Mouse (Mus musculus) heart, embryonic 13.5 days (tissue): ENCODE measurements around the gene Cpd. TPM values are rescaled to one million over a fixed set of nuclear protein-coding genes. Genes with fewer than 3 reads are reported as not detected.
A peak's percentile ranks its signal among the peaks of the same experiment; 100 is the strongest.

ENCODE experiments used
- ATAC-seq: fragments of 200-750 bp; cut with Nextera tagmentation; 2 replicates; pipeline ENCODE4 v1.8.0; 2017; ENCODE audit warnings: moderate TSS enrichment; ENCODE audit not compliant: insufficient number of reproducible peaks, low FRiP score, low TSS enrichment; ENCODE audit errors: extremely low read depth
- H3K27ac ChIP-seq: fragments of 300-500 bp; sonication (generic); replicated peaks from 2 replicates; pipeline ENCODE4 v1.5.1; 2015; ENCODE audit warnings: moderate library complexity, mild to moderate bottlenecking, inconsistent platforms
- H3K27me3 ChIP-seq: fragments of 300-500 bp; sonication (generic); replicated peaks from 2 replicates; pipeline ENCODE4 v1.6.1; 2015; ENCODE audit warnings: mild to moderate bottlenecking, inconsistent platforms
- H3K36me3 ChIP-seq: fragments of 300-500 bp; sonication (generic); 2 replicates; pipeline ENCODE4 v1.6.1; 2015; ENCODE audit warnings: mild to moderate bottlenecking, inconsistent platforms
- H3K4me1 ChIP-seq: fragments of 300-500 bp; sonication (generic); 2 replicates; pipeline ENCODE4 v1.6.1; 2015; ENCODE audit warnings: inconsistent platforms
- H3K4me2 ChIP-seq: fragments of 300-500 bp; sonication (generic); 2 replicates; pipeline ENCODE4 v1.6.1; 2015; ENCODE audit warnings: inconsistent platforms, mild to moderate bottlenecking, moderate library complexity
- H3K4me3 ChIP-seq: fragments of 300-500 bp; sonication (generic); 2 replicates; pipeline ENCODE4 v1.5.1; 2015; ENCODE audit warnings: moderate library complexity, mild to moderate bottlenecking, inconsistent platforms
- H3K9ac ChIP-seq: fragments of 300-500 bp; sonication (generic); 2 replicates; pipeline ENCODE4 v1.6.1; 2015; ENCODE audit warnings: inconsistent platforms, mild to moderate bottlenecking, moderate library complexity
- H3K9me3 ChIP-seq: fragments of 300-500 bp; sonication (generic); 2 replicates; pipeline ENCODE4 v1.6.1; 2016; ENCODE audit warnings: inconsistent platforms
- WGBS: fragments of 180-500 bp; shearing (Covaris S2); methylation state at CpG from one replicate; pipeline ENCODE4 v1.1.7; 2015; ENCODE audit warnings: mixed read lengths; 5-methylcytosine and 5-hydroxymethylcytosine counted together
- polyA plus RNA-seq: library from polyadenylated mRNA; unstranded; fragments of >200 nt; fragmentation: Nextera tagmentation; extraction: Ambion mirVana; gene quantifications from 2 replicates; pipeline ENCODE4 v1.2.1, GENCODE M21; 2015

Cpd gene
- polyA plus RNA-seq, 1 experiment from 2014 or later: 10.8 TPM

DNA sequence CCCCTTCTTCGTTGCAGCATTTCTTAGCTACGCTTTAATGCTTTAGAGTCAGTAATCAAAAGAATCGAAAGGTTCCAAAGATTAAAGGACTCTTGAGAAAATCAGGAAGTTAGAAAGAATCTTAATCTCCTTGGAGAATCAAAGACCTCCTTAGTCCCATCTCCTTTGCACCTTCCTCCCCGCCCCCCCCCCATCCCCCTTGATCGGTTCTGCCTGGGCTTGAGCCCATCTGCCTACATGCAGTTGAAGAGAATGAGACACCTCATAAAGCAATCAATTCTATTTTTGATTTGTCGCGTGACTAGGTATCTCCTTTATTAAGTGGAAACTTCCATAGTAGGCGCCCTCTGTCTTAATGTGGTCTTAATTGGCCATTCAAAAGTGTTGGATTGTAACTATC lies 536 bp upstream of the Cpd start:
- Histone ChIP-seq H3K27ac (peak overlapping the region; percentile 55; the same call in 1 of the 2 replicates), H3K4me1 (peaks cover 39% of the 10 kb centered on the region), H3K4me2 (peak overlapping the region; percentile 100), H3K27me3 (no peaks in the 10 kb centered on the region), H3K9me3 (no peaks in the 10 kb centered on the region), H3K4me3 (peak overlapping the region; percentile 93), H3K9ac (peak overlapping the region; percentile 74), H3K36me3 (no peaks in the 10 kb centered on the region)
- ATAC-seq: no peak
- 17% methylated on average over 8 of the region's 8 CpGs for WGBS

DNA sequence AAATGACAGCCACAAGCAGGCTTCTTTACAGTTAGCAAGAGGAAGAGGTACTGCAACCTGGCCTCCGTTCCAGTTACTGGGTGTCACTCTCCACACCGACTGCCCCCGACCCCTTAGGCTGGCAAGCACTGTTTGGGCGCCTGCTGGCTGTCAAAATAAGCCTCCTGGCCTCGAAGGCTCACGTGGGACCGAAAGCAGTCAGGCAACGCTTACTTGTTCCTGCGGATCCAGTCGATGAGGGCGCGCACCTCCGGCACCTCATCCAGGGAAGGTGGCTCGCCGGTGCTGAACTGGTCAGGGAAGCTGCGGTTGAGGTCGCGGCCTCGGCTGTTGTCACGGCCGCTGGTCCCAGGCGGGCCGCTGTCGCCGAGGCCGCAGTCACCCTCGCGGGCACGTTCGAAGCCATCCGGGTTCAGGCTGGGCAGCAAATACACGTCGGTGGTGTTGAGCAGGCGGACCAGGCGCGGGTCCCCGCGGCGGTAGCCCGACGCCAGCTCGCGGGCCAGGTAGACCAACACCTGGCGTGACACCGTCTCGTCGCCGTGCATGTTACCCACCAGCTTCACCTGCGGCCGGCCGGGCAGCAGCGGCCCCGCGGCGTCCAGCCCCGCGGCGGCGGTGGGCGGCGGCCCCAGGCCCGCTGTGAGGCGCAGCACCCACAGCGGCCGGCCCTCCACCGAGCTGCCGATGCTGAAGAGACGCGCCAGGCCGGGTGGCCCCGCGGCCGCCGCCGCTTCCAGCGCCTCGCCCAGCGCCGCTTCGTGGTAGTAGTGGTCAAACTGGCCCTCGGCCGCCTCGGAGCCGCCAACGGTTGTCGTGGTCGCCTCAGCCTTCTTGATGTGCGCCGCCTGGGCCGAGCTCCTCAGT lies 574 bp downstream of the Cpd start:
- under 1% methylated on average over 86 of the region's 90 CpGs for WGBS
- peak overlapping the region; percentile 97 for H3K9ac ChIP-seq
- peaks cover 46% of the 10 kb centered on the region for H3K4me1 ChIP-seq
- H3K4me2 ChIP-seq: peak overlapping the region; percentile 100
- no peaks in the 10 kb centered on the region for H3K27me3 ChIP-seq
- H3K27ac ChIP-seq: peak overlapping the region; percentile 91
- H3K36me3 ChIP-seq: no peaks in the 10 kb centered on the region
- peak overlapping the region; percentile 93 for H3K4me3 ChIP-seq
- peak; percentile 61 for ATAC-seq
- H3K9me3 ChIP-seq: no peaks in the 10 kb centered on the region

DNA sequence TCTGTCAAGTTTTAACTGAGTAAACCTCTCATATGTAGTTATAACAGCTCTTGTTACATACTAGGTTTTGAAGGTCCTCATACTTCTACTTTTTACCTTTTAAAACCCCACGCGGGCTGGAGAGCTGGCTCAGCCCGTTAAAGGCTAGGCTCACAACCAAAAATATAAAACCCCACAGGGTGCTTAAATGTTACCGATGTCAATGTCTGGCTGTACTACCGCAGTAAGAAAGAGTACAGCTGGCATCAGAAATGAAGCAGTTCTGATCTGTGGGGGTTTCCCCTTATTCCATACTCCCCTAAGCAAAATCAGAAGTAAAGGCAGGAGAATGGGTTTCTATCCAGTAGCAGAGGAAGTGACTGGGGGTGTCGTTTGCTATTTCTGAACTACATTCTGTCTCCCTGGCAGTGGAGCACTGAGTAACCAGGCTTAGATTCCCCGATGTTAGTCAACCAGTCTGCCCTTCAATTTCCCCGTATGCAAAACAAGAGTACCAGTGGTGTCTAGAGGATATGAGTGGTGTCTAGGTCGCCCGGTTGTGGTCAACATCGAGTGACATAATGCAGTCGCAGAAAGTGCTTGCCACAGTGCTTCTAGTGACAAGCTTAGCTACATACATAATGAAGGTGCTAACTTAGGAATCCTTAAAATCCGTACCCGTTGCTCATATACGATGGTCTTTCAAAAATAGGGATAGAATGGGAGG lies 1.4 kb downstream of the Cpd start:
- no peaks in the 10 kb centered on the region for H3K9me3 ChIP-seq
- ATAC-seq: no peak
- peak overlapping the region; percentile 100 for H3K4me2 ChIP-seq
- H3K27me3 ChIP-seq: no peaks in the 10 kb centered on the region
- no peak overlapping the region; the same call in 1 of the 2 replicates for H3K27ac ChIP-seq
- H3K4me1 ChIP-seq: peaks cover 46% of the 10 kb centered on the region
- H3K4me3 ChIP-seq: peak overlapping the region; percentile 93
- H3K36me3 ChIP-seq: no peaks in the 10 kb centered on the region
- peak overlapping the region; percentile 97 for H3K9ac ChIP-seq
- WGBS: 18% methylated on average over 15 of the region's 15 CpGs

DNA sequence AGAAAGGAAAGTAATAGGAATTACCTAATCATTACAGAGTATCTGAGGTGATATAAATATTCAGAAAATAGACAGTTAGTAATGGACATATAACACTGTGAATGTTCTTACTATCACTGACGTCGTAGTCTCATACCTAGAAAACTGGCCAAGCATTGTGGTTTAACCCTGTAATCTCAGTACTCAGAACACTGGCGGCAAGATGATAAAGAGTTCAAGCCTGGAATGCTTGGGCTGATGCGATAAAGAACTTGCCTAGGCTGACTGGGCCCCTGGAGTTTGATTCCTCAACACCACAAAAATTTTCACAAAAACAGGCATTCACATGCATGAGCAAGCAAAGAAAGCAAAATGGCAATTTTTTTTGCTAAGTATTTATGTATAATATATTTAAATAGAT lies 8.2 kb downstream of the Cpd start:
- H3K9me3 ChIP-seq: no peaks in the 10 kb centered on the region
- ATAC-seq: no peak
- peaks cover 33% of the 10 kb centered on the region for H3K4me1 ChIP-seq
- no peak overlapping the region for H3K9ac ChIP-seq
- no peak overlapping the region for H3K4me3 ChIP-seq
- H3K36me3 ChIP-seq: peaks cover 19% of the 10 kb centered on the region
- no peaks in the 10 kb centered on the region for H3K27me3 ChIP-seq
- H3K27ac ChIP-seq: no peak overlapping the region
- WGBS: 23% methylated on average over 4 of the region's 4 CpGs
- no peak overlapping the region for H3K4me2 ChIP-seq

DNA sequence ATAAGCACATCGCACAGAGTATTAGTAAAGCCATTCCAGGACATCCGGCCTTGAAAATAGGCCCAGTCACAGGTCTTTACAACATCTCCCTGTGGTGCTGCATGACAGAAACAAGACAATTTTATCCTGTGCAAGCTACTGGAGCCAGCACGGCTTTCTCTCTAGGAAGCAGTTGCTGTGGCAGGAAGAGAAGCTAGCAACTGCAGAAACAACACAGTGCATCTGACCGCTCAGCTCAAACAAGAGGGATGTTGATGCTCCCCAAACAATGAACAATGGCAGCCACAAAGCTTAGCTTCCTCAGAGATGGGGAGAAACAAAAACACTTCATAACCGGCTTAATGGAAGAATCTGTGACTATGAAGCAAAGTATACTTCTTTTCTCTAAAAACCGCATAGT lies 10.5 kb downstream of the Cpd start:
- peaks cover 18% of the 10 kb centered on the region for H3K4me1 ChIP-seq
- H3K4me2 ChIP-seq: peak overlapping the region; percentile 16; the same call in 1 of the 2 replicates
- H3K27me3 ChIP-seq: no peaks in the 10 kb centered on the region
- peaks cover 19% of the 10 kb centered on the region for H3K36me3 ChIP-seq
- no peaks in the 10 kb centered on the region for H3K9me3 ChIP-seq
- no peak for ATAC-seq
- peak overlapping the region; percentile 61 for H3K27ac ChIP-seq
- WGBS: 52% methylated on average over 6 of the region's 6 CpGs
- no peak overlapping the region for H3K4me3 ChIP-seq
- H3K9ac ChIP-seq: no peak overlapping the region

DNA sequence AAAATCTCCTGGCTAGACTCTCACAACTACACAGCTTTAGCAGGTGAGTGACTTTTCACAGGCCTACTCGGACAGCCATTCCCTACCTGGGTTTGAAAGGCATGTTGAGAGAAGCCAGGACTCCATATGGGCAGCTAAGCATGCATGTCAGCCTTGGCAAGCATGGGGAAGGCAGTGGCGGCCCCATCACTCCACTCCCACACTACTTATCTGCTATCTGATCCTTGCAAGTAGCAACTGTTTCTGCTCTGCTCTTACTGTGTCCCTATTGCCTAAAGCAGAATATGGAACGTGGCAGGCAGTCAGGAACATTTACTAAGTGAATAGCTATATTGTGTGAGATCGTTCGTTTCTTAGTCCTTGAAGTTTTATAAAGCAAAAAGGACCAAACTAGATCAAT lies 10.9 kb downstream of the Cpd start:
- 34% methylated on average over 5 of the region's 5 CpGs for WGBS

DNA sequence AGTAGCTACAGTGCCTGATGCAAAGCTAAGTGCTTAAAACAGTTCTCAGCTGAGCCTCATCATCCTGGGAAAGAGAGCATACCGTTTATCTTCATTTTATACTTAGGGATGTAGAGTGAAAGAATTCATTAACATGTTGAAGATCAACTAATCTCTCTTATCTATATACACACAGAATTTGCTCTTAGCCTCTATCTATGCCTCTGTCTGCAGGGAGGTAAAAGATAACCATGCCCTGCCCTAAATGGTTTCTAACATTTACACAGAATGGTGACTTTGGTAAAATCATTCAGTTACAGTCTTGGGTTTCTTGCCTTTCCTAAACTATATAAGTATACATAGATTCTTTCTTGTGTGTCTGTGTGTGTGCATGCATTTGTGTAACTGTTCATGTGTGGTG lies 12.2 kb downstream of the Cpd start:
- Histone ChIP-seq H3K27me3 (no peaks in the 10 kb centered on the region), H3K4me1 (peaks cover 18% of the 10 kb centered on the region), H3K36me3 (peaks cover 12% of the 10 kb centered on the region), H3K27ac (no peak overlapping the region), H3K4me2 (no peak overlapping the region), H3K9ac (no peak overlapping the region), H3K9me3 (no peaks in the 10 kb centered on the region), H3K4me3 (no peak overlapping the region)
- ATAC-seq: no peak
- WGBS: 62% methylated on average over 1 of the region's 1 CpGs

More for the DNA sequence above, 10.9 kb downstream of the Cpd start:
- no peaks in the 10 kb centered on the region for H3K27me3 ChIP-seq
- H3K4me3 ChIP-seq: no peak overlapping the region
- peaks cover 19% of the 10 kb centered on the region for H3K36me3 ChIP-seq
- ATAC-seq: no peak
- H3K9ac ChIP-seq: no peak overlapping the region
- no peaks in the 10 kb centered on the region for H3K9me3 ChIP-seq
- peaks cover 18% of the 10 kb centered on the region for H3K4me1 ChIP-seq
- peak overlapping the region; percentile 16; the same call in 1 of the 2 replicates for H3K4me2 ChIP-seq
- peak overlapping the region; percentile 61 for H3K27ac ChIP-seq

DNA sequence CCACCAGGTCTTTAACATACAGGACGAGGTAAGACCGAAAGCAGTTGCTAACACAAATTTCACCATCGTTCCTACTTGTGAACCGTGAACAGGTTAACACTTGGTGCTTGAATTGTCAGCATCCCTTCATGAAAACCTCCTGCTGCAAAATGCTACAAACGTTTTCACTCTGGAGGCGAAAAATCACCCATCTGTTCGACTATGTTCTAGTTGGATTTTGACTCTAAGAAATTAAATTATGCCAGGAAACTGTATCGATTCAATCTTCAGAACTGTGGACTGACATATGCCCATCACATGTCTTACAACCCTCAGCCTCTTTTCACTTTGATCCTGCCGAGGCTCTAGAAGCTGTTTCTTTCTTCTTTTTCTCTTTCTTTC lies 21.9 kb downstream of the Cpd start:
- Histone ChIP-seq H3K9me3 (no peaks in the 10 kb centered on the region), H3K4me3 (no peak overlapping the region), H3K9ac (no peak overlapping the region), H3K36me3 (no peaks in the 10 kb centered on the region), H3K27me3 (no peaks in the 10 kb centered on the region), H3K4me2 (no peak overlapping the region), H3K4me1 (peaks cover 26% of the 10 kb centered on the region), H3K27ac (no peak overlapping the region)
- WGBS: 81% methylated on average over 9 of the region's 9 CpGs
- ATAC-seq: no peak

DNA sequence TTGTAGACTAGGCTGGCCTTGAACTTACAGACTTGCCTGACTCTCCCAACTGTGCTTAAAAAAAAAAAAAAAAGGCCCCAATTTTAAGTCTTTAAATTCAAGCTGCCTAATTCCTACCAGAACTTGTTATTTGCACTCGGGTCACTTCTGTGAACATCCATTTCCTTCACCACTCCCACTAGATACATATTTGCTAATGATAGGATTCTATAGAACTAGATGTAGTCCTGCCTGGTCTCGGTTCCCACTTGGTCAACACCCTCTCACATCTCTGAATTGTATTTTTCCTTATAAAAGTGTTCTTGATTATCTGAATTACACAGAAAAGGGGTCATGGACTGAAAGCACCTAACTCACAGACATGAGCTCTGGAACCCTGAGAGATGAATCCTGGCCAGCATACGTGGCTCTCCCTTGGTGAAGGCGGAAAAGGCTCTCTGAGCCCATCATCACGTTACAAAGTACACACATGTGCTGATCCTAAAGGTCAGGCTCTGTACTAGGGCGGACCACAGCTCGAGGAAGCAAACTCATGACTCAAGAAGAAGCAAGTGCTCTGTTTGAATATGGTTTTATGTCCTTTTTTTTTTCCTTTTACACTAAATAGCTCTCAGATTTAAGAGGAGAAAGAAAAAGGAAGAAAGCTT lies 22.5 kb downstream of the Cpd start:
- H3K4me3 ChIP-seq: no peak overlapping the region
- no peak overlapping the region for H3K9ac ChIP-seq
- peaks cover 31% of the 10 kb centered on the region for H3K4me1 ChIP-seq
- H3K36me3 ChIP-seq: no peaks in the 10 kb centered on the region
- no peak for ATAC-seq
- H3K27ac ChIP-seq: no peak overlapping the region
- WGBS: 74% methylated on average over 7 of the region's 7 CpGs
- no peaks in the 10 kb centered on the region for H3K9me3 ChIP-seq
- no peaks in the 10 kb centered on the region for H3K27me3 ChIP-seq
- H3K4me2 ChIP-seq: no peak overlapping the region

DNA sequence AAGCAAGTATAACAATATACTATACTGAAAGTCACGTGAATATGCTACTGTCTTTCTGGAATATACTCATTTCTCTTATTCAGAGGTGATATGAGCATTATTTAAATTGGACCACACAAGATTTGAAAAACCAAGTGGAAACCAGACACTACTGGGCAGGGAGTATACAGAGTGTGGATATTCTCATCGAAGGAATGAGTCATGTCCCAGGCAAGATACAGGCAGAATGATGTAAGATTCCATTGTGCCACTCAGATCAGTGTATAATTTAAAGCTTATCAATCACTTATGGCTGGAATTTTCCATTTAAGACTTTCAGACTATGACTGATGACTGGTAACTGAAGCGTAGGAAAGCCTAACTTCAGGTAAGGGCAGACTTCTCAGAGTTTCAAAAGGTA lies 23.2 kb downstream of the Cpd start:
- WGBS: 60% methylated on average over 3 of the region's 3 CpGs
- ATAC-seq: no peak

DNA sequence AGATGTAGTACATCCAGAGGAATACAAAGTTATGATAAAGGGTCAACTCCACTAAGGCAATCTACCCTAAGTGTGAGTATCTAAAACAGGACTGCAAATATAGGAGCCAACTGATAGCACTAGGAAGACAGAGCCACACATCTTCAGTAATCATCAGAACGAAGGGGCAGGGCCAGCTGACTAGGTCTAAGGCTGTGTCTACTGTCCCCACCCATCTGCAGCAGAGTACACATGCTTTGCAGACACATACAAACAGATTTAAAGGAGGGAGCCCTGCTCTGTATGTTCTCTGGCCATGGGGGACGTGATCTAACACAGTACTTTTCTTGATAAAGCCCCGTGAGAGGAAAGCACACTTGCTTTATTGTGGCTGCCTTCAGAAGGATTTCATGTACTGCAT lies 25.5 kb downstream of the Cpd start:
- no peak overlapping the region for H3K4me3 ChIP-seq
- peaks cover 28% of the 10 kb centered on the region for H3K4me1 ChIP-seq
- no peaks in the 10 kb centered on the region for H3K27me3 ChIP-seq
- no peak for ATAC-seq
- no peak overlapping the region for H3K4me2 ChIP-seq
- no peak overlapping the region for H3K27ac ChIP-seq
- no peaks in the 10 kb centered on the region for H3K9me3 ChIP-seq
- H3K36me3 ChIP-seq: peaks cover 3% of the 10 kb centered on the region; the same call in 1 of the 2 replicates
- H3K9ac ChIP-seq: no peak overlapping the region
- 49% methylated on average over 3 of the region's 3 CpGs for WGBS

More for the DNA sequence above, 23.2 kb downstream of the Cpd start:
- Histone ChIP-seq H3K4me3 (no peak overlapping the region), H3K36me3 (no peaks in the 10 kb centered on the region), H3K9ac (no peak overlapping the region), H3K27ac (no peak overlapping the region), H3K9me3 (no peaks in the 10 kb centered on the region), H3K27me3 (no peaks in the 10 kb centered on the region), H3K4me2 (no peak overlapping the region), H3K4me1 (peaks cover 32% of the 10 kb centered on the region)
